Mouse (Mus musculus): ENCODE data around the gene Gm3029.
"Not testable (repeated sequence)": the region's sequence is repeated elsewhere in the genome, so short reads cannot be mapped to it uniquely, and the experiment has no call there.

DNA sequence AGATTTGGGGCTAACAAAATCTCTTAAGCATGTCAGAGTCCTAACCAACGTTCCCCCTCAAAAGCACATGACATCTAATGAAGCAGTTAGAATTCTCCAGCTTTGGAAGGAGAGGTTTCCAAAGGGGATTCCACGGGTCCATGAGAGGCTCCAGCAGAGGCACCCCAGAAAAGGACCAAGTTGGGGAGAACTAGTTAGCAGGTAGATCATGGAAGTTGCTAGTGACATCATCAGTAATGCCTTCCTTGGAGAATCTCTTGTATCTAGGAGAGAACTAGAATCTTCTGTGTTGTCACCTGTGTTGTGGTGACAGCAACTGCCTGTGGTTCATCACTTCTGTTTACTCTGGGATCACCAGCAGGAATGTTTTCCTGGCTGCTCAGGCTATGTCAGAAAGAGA, at the start of gene Gm3029:
- not testable (repeated sequence) for TF ChIP-seq EP300, CTCF (IDR thresholded peaks at IDR 0.05; ENCODE audit: low read depth)

All from liver, postnatal 0 days (tissue).